Mouse (Mus musculus): ENCODE measurements around the gene Tnf. TPM values are rescaled to one million over a fixed set of nuclear protein-coding genes. Genes with fewer than 3 reads are reported as not detected.

The Tnf gene
- total RNA-seq, 2 experiments from 2014 or later: not detected

GRCm38 (mm10) chr17:35162121-35162520 is 39.7 kb downstream of the Tnf start:
- intact Hi-C loops (cut with DNase I): loop anchor here (2.0 kb wide), 1 partner anchor 13 kb away; no protein-coding TSS in a partner anchor
- DNase-seq (ENCODE audit: low spot score in 2 of 2): no peak

GRCm38 (mm10) chr17:35161421-35161820 is 40.4 kb downstream of the Tnf start:
- intact Hi-C loops (cut with DNase I): no loop called here
- DNase-seq (ENCODE audit: low spot score in 2 of 2): no peak

GRCm38 (mm10) chr17:35159638-35160037 is 42.2 kb downstream of the Tnf start:
- no peak for DNase-seq (ENCODE audit: low spot score in 2 of 2)
- intact Hi-C loops (cut with DNase I): no loop called here

GRCm38 (mm10) chr17:35158850-35159593 is 42.8 kb downstream of the Tnf start:
- intact Hi-C loops (cut with DNase I): no loop called here

GRCm38 (mm10) chr17:35157661-35158175 is 44.1 kb downstream of the Tnf start:
- no peak for DNase-seq (ENCODE audit: low spot score in 2 of 2)
- intact Hi-C loops (cut with DNase I): no loop called here

More at GRCm38 (mm10) chr17:35158850-35159593, 42.8 kb downstream of the Tnf start:
- DNase-seq (ENCODE audit: low spot score in 2 of 2): no peak

- DNase-seq (ENCODE audit: low spot score in 2 of 2): no peak
- intact Hi-C loops (cut with DNase I): no loop called here
These were observed 44.6 kb downstream of the Tnf start for GRCm38 (mm10) chr17:35157254-35157653.

- intact Hi-C loops (cut with DNase I): no loop called here
- no peak for DNase-seq (ENCODE audit: low spot score in 2 of 2)
These were observed 45.2 kb downstream of the Tnf start for GRCm38 (mm10) chr17:35156461-35157200.

GRCm38 (mm10) chr17:35155451-35155850 is 46.4 kb downstream of the Tnf start:
- intact Hi-C loops (cut with DNase I): no loop called here
- DNase-seq (ENCODE audit: low spot score in 2 of 2): no peak

- DNase-seq (ENCODE audit: low spot score in 2 of 2): no peak
- intact Hi-C loops (cut with DNase I): no loop called here
These were observed 47.2 kb downstream of the Tnf start for GRCm38 (mm10) chr17:35154616-35155015.

- intact Hi-C loops (cut with DNase I): no loop called here
These were observed 47.9 kb downstream of the Tnf start for GRCm38 (mm10) chr17:35153931-35154330.

GRCm38 (mm10) chr17:35153077-35153476 is 48.7 kb downstream of the Tnf start:
- no peak for DNase-seq (ENCODE audit: low spot score in 2 of 2)
- intact Hi-C loops (cut with DNase I): no loop called here

More at GRCm38 (mm10) chr17:35153931-35154330, 47.9 kb downstream of the Tnf start:
- no peak for DNase-seq (ENCODE audit: low spot score in 2 of 2)

GRCm38 (mm10) chr17:35152121-35152520 is 49.7 kb downstream of the Tnf start:
- DNase-seq (ENCODE audit: low spot score in 2 of 2): no peak
- intact Hi-C loops (cut with DNase I): no loop called here

Small RNA genes lying within 50 kb of the gene (microRNA-seq; reads per million reads assigned to microRNA genes)
- gene Mir6973a: 0 reads per million in 2 experiments
- 0 to 1.7 reads per million in 2 experiments for gene Mir6974
- 0.74 to 2.7 reads per million in 2 experiments for gene Mir6975
- 0 to 0.50 reads per million in 2 experiments for gene Mir8094

Other genes with a start within 250 kb of the Tnf start
- gene Hspa1b, start 242.8 kb downstream of the Tnf start, total RNA-seq (2021): 10 to 100 TPM in 1 of 2 experiments, 1 to 10 TPM in 1; 9.9 to 15.0 TPM
- not detected for gene Gm20481, start 232.1 kb downstream of the Tnf start, total RNA-seq (2021)
- gene Hspa1a, start 229.9 kb downstream of the Tnf start, total RNA-seq (2021): 10 to 100 TPM; 10.8 to 12.6 TPM
- under 1 TPM; 0.27 to 0.34 TPM for gene Hspa1l, start 229.3 kb downstream of the Tnf start, total RNA-seq (2021)
- gene Lsm2, start 220.1 kb downstream of the Tnf start, total RNA-seq (2021): 10 to 100 TPM; 17.3 to 18.0 TPM
- 10 to 100 TPM; 38.0 to 44.7 TPM for gene Vars, start 201.0 kb downstream of the Tnf start, total RNA-seq (2021)
- under 1 TPM; 0.30 to 0.37 TPM for gene Vwa7, start 185.4 kb downstream of the Tnf start, total RNA-seq (2021)
- gene Sapcd1, start 174.0 kb downstream of the Tnf start, total RNA-seq (2021): under 1 TPM; 0.60 to 0.83 TPM
- under 1 TPM; 0.76 to 0.96 TPM for gene Msh5, start 155.3 kb downstream of the Tnf start, total RNA-seq (2021)
- gene Clic1, start 152.0 kb downstream of the Tnf start, total RNA-seq (2021): 10 to 100 TPM in 1 of 2 experiments, 1 to 10 TPM in 1; 9.9 to 11.6 TPM
- gene Ddah2, start 143.0 kb downstream of the Tnf start, total RNA-seq (2021): 10 to 100 TPM; 12.1 to 12.5 TPM
- not detected for gene Ly6g6c, start 136.6 kb downstream of the Tnf start, total RNA-seq (2021)
- gene Mpig6b, start 135.8 kb downstream of the Tnf start, total RNA-seq (2021): not detected
- gene Ly6g6e, start 125.1 kb downstream of the Tnf start, total RNA-seq (2021): 1 to 10 TPM; 2.4 to 2.7 TPM
- 1 to 10 TPM in 1 of 2 experiments, under 1 TPM in 1; 0.69 to 1.9 TPM for gene Ly6g6d, start 123.9 kb downstream of the Tnf start, total RNA-seq (2021)
- gene Ly6g6f, start 116.4 kb downstream of the Tnf start, total RNA-seq (2021): not detected
- 100 to 1,000 TPM; 107 to 109 TPM for gene Abhd16a, start 112.7 kb downstream of the Tnf start, total RNA-seq (2021)
- not detected for gene Ly6g5c, start 93.7 kb downstream of the Tnf start, total RNA-seq (2021)
- under 1 TPM; 0.69 to 0.94 TPM for gene Ly6g5b, start 86.6 kb downstream of the Tnf start, total RNA-seq (2021)
- gene Gpank1, start 80.6 kb downstream of the Tnf start, total RNA-seq (2021): 10 to 100 TPM; 13.1 to 15.2 TPM
- gene Csnk2b, start 80.0 kb downstream of the Tnf start, total RNA-seq (2021): 100 to 1,000 TPM; 183 to 185 TPM
- 10 to 100 TPM; 24.1 to 29.8 TPM for gene D17H6S53E, start 75.6 kb downstream of the Tnf start, total RNA-seq (2021)
- not detected for gene Apom, start 70.0 kb downstream of the Tnf start, total RNA-seq (2021)
- gene Bag6, start 66.8 kb downstream of the Tnf start, total RNA-seq (2021): 100 to 1,000 TPM; 286 to 292 TPM
- 100 to 1,000 TPM; 268 to 285 TPM for gene Prrc2a, start 37.1 kb downstream of the Tnf start, total RNA-seq (2021)
- 10 to 100 TPM; 10.8 to 11.1 TPM for gene Aif1, start 25.9 kb downstream of the Tnf start, total RNA-seq (2021)
- gene Lst1, start 13.6 kb downstream of the Tnf start, total RNA-seq (2021): 10 to 100 TPM in 1 of 2 experiments, 1 to 10 TPM in 1; 6.1 to 10.1 TPM
- under 1 TPM; 0.64 to 0.99 TPM for gene Ltb, start 7.6 kb downstream of the Tnf start, total RNA-seq (2021)
- under 1 TPM; 0.34 to 0.39 TPM for gene Lta, start 3.3 kb upstream of the Tnf start, total RNA-seq (2021)
- gene Gm16181, start 18.8 kb upstream of the Tnf start, total RNA-seq (2021): not detected
- gene Atp6v1g2, start 31.7 kb upstream of the Tnf start, total RNA-seq (2021): 100 to 1,000 TPM; 514 to 578 TPM
- gene Nfkbil1, start 33.8 kb upstream of the Tnf start, total RNA-seq (2021): 10 to 100 TPM; 11.7 to 12.8 TPM
- gene Ddx39b, start 39.7 kb upstream of the Tnf start, total RNA-seq (2021): 100 to 1,000 TPM; 207 to 209 TPM
- 10 to 100 TPM; 18.5 to 18.7 TPM for gene H2-D1, start 60.7 kb upstream of the Tnf start, total RNA-seq (2021)
- under 1 TPM; 0.39 to 0.96 TPM for gene H2-Q1, start 118.4 kb upstream of the Tnf start, total RNA-seq (2021)
- under 1 TPM; 0.30 to 0.78 TPM for gene H2-Q2, start 140.2 kb upstream of the Tnf start, total RNA-seq (2021)
- gene H2-Q4, start 177.6 kb upstream of the Tnf start, total RNA-seq (2021): 1 to 10 TPM; 1.4 to 1.9 TPM
- under 1 TPM in 1 of 2 experiments, not detected in 1; 0.34 TPM for gene H2-Q6, start 222.8 kb upstream of the Tnf start, total RNA-seq (2021)
- gene H2-Q7, start 237.1 kb upstream of the Tnf start, total RNA-seq (2021): under 1 TPM; 0.30 to 0.34 TPM

All from left cerebral cortex, postnatal 25 days (tissue).